Comparison of ENCODE assay signal across 8 mouse cellular contexts in the genomic region with DNA sequence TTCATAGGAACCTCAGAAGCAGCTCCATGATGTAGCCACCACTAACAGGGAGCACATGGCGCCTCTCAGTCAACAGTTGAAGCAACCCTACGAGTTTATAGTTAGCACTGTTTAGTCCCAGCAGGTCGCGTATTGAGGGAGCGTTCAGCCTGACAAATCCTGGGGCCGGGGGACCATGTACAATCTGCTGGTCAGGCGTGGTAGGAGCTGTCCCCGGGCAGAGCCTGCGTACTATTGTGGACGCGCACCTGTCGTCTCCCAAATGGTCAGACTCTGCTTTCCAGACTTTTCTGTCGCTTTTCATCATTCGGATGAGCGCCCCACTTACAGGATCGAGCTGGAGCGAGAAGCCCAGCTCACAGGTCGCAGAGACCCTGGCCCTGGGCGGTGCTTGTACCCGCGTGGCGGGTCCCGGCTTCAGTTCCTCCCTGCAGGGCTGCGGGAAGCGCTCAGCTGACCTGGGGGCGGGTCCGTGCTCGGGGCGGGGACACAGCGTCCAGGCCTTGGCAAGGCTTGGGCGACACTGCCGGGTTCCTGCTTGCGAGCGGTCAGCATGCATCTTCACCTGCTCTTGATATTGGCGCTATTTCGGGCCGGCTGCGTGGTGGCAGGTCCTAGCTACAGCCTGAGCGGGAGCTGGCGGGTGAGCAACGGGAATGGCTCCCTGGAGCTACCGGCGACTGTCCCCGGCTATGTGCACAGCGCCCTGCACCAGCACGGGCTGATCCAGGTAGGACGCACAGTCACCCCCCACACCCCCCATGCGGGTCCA. TPM values are rescaled to one million over a fixed set of nuclear protein-coding genes. Genes with fewer than 3 reads are reported as not detected.
DNase-seq lines count a peak whose midpoint lies in the region; ATAC-seq and TF ChIP-seq lines count a peak whose summit lies in the region.

Manba (plus strand) TSS at position 484 of the 772 bp plus-strand sequence.

- TF ChIP-seq EP300 in stomach, postnatal 0 days (optimal IDR thresholded peaks at IDR 0.05): no peak

- H3K27ac ChIP-seq in heart, embryonic 15.5 days: peak within 1 kb of the TSS; percentile 79
- no peak within 1 kb of the TSS for H3K27ac ChIP-seq in liver, embryonic 16.5 days (ENCODE audit: low read length)
- H3K27ac ChIP-seq in neural tube, embryonic 12.5 days: no peak within 1 kb of the TSS
- peak within 1 kb of the TSS; percentile 41; the same call in 1 of the 2 replicates for H3K27ac ChIP-seq in stomach, postnatal 0 days (replicated peaks)

- no peaks in the 10 kb centered on the region for H3K27me3 ChIP-seq in C2C12 (ENCODE audit: control insufficient read depth, insufficient read depth, insufficient read length)
- no peaks in the 10 kb centered on the region for H3K27me3 ChIP-seq in heart, embryonic 15.5 days
- no peaks in the 10 kb centered on the region for H3K27me3 ChIP-seq in liver, embryonic 16.5 days (ENCODE audit: control insufficient read depth, insufficient read depth, low read depth, low read length)
- H3K27me3 ChIP-seq in neural tube, embryonic 12.5 days (replicated peaks): no peaks in the 10 kb centered on the region; the same call in 1 of the 2 replicates
- no peaks in the 10 kb centered on the region for H3K27me3 ChIP-seq in stomach, postnatal 0 days (ENCODE audit: control insufficient read depth, insufficient read depth, low read length)

- peak within 1 kb of the TSS; percentile 82 for H3ac ChIP-seq in C2C12 (ENCODE audit: control insufficient read depth, insufficient read length, low read depth)

- H3K4me2 ChIP-seq in heart, embryonic 15.5 days: peak within 1 kb of the TSS; percentile 78
- peak within 1 kb of the TSS; percentile 81 for H3K4me2 ChIP-seq in liver, embryonic 16.5 days (ENCODE audit: low read depth, low read length)
- H3K4me2 ChIP-seq in neural tube, embryonic 12.5 days (replicated peaks): peak within 1 kb of the TSS; percentile 94
- H3K4me2 ChIP-seq in stomach, postnatal 0 days (replicated peaks; ENCODE audit: low read depth): peak within 1 kb of the TSS; percentile 98

- H3K9me3 ChIP-seq in heart, embryonic 15.5 days (replicated peaks): no peaks in the 10 kb centered on the region
- no peaks in the 10 kb centered on the region for H3K9me3 ChIP-seq in liver, embryonic 16.5 days (replicated peaks; ENCODE audit: control insufficient read depth, low read length)
- no peaks in the 10 kb centered on the region for H3K9me3 ChIP-seq in neural tube, embryonic 12.5 days
- H3K9me3 ChIP-seq in stomach, postnatal 0 days (ENCODE audit: control insufficient read depth, low read length): no peaks in the 10 kb centered on the region

- no peaks in the 10 kb centered on the region for H3K36me3 ChIP-seq in C2C12 (ENCODE audit: control insufficient read depth, insufficient read depth)
- H3K36me3 ChIP-seq in heart, embryonic 15.5 days: peaks cover under 1% of the 10 kb centered on the region; the same call in 1 of the 2 replicates
- H3K36me3 ChIP-seq in liver, embryonic 16.5 days (ENCODE audit: control insufficient read depth, insufficient read depth): no peaks in the 10 kb centered on the region
- no peaks in the 10 kb centered on the region for H3K36me3 ChIP-seq in neural tube, embryonic 12.5 days
- H3K36me3 ChIP-seq in stomach, postnatal 0 days (ENCODE audit: control insufficient read depth, insufficient read depth, low read length): no peaks in the 10 kb centered on the region

- peak within 1 kb of the TSS; percentile 72 for H3K9ac ChIP-seq in heart, embryonic 15.5 days
- H3K9ac ChIP-seq in liver, embryonic 16.5 days (ENCODE audit: low read depth, low read length): peak within 1 kb of the TSS; percentile 68
- H3K9ac ChIP-seq in neural tube, embryonic 12.5 days: peak within 1 kb of the TSS; percentile 60
- H3K9ac ChIP-seq in stomach, postnatal 0 days (ENCODE audit: low read length): peak within 1 kb of the TSS; percentile 67

- DNase-seq in brain, embryonic 14.5 days (ENCODE audit: low read depth): peak; percentile 77
- DNase-seq in kidney, postnatal 25 days: peak; percentile 89 to 94
- DNase-seq in stomach, postnatal 0 days (ENCODE audit: low spot score): peak; percentile 92

- peak within 1 kb of the TSS; percentile 31 for H3K4me3 ChIP-seq in C2C12 (ENCODE audit: insufficient read depth, poor library complexity, severe bottlenecking)
- peak within 1 kb of the TSS; percentile 71 for H3K4me3 ChIP-seq in heart, embryonic 15.5 days
- H3K4me3 ChIP-seq in liver, embryonic 16.5 days (ENCODE audit: low read depth, low read length): peak within 1 kb of the TSS; percentile 77
- H3K4me3 ChIP-seq in neural tube, embryonic 12.5 days: peak within 1 kb of the TSS; percentile 57
- H3K4me3 ChIP-seq in stomach, postnatal 0 days (ENCODE audit: low read depth, low read length): peak within 1 kb of the TSS; percentile 49

- no peaks in the 10 kb centered on the region for H3K79me2 ChIP-seq in C2C12 (ENCODE audit: control insufficient read depth, insufficient read depth)

- 0 out of 2 replicates have a peak, but pooled peaks cover 8% of the 10 kb centered on the region for H3K4me1 ChIP-seq in heart, embryonic 15.5 days (replicated peaks)
- H3K4me1 ChIP-seq in liver, embryonic 16.5 days (ENCODE audit: control insufficient read depth, low read depth, low read length): peaks cover 5% of the 10 kb centered on the region
- peaks cover 7% of the 10 kb centered on the region for H3K4me1 ChIP-seq in neural tube, embryonic 12.5 days
- H3K4me1 ChIP-seq in stomach, postnatal 0 days (replicated peaks; ENCODE audit: control insufficient read depth, insufficient read depth): no peaks in the 10 kb centered on the region

- no peak for TF ChIP-seq CTCF in C2C12 (IDR thresholded peaks at IDR 0.05; ENCODE audit: control insufficient read depth, insufficient read depth, insufficient read length)
- no peak for TF ChIP-seq CTCF in brain, embryonic 14.5 days (IDR thresholded peaks at IDR 0.05; ENCODE audit: borderline replicate concordance, extremely low read depth, insufficient read depth, insufficient read length)
- TF ChIP-seq CTCF in stomach, postnatal 0 days (IDR thresholded peaks at IDR 0.05; ENCODE audit: low read depth): no peak; the same call in 1 of the 2 replicates

- TF ChIP-seq POLR2A in brain, embryonic 14.5 days (IDR thresholded peaks at IDR 0.05; ENCODE audit: borderline replicate concordance, extremely low read depth, insufficient read depth, insufficient read length, poor library complexity, severe bottlenecking): no peak

- H3K79me3 ChIP-seq in C2C12 (ENCODE audit: low read depth): no peaks in the 10 kb centered on the region

- ATAC-seq in erythroid progenitor cell, adult 5-6 weeks (replicated peaks; ENCODE audit: low FRiP score, poor library complexity, severe bottlenecking): peak; percentile 93
- ATAC-seq in heart, embryonic 15.5 days (replicated peaks; ENCODE audit: insufficient number of reproducible peaks, insufficient read depth, low FRiP score, low read depth): peak; percentile 93
- peak; percentile 89 for ATAC-seq in liver, embryonic 16.5 days (ENCODE audit: low read depth)
- ATAC-seq in neural tube, embryonic 12.5 days (ENCODE audit: low FRiP score, low read depth): peak; percentile 93
- ATAC-seq in stomach, postnatal 0 days (ENCODE audit: low FRiP score, low TSS enrichment): peak; percentile 90

- 1% methylated on average over 48 of the region's 48 CpGs for WGBS in heart, embryonic 15.5 days
- WGBS in liver, embryonic 16.5 days (ENCODE audit: insufficient replicate concordance): 2% methylated on average over 48 of the region's 48 CpGs
- 2% methylated on average over 48 of the region's 48 CpGs for WGBS in neural tube, embryonic 12.5 days
- WGBS in stomach, postnatal 0 days: 2% methylated on average over 48 of the region's 48 CpGs

TF ChIP-seq in C2C12, 6 proteins besides CTCF, POLR2A, EP300 and RAD21:
- no peak for TF ChIP-seq USF1 (IDR thresholded peaks at IDR 0.05; ENCODE audit: low read depth)
- peak; percentile 14 for TF ChIP-seq MYOD1 (IDR thresholded peaks at IDR 0.05; ENCODE audit: control insufficient read depth, insufficient read length, low read depth)
- TF ChIP-seq MAX (IDR thresholded peaks at IDR 0.05): no peak

RNA-seq across cellular contexts. Expression of gene Manba, which starts in this region (rescaled TPM):
- polyA plus RNA-seq in C2C12 (2012; fragmentation: generic; extraction: Trizol): 2.9 TPM
- polyA plus RNA-seq in brain, embryonic 14.5 days (2012; rRNA removed): 2.0 and 3.1 TPM in 2 replicates
- total RNA-seq in erythroid progenitor cell, adult 5-6 weeks (2015; ENCODE audit: low replicate concordance): 16.2 and 17.6 TPM in 2 replicates
- total RNA-seq in erythroid progenitor cell, adult 5-6 weeks (2017; ENCODE audit: low replicate concordance): 1.4 and 7.1 TPM in 2 replicates
- polyA plus RNA-seq in heart, embryonic 15.5 days (2015; fragmentation: Nextera tagmentation; extraction: Ambion mirVana): 33.3 and 35.2 TPM in 2 replicates
- 6.6 and 7.2 TPM in 2 replicates for polyA plus RNA-seq in liver, embryonic 16.5 days (2015; fragmentation: Nextera tagmentation; extraction: Ambion mirVana)
- 4.0 and 5.1 TPM in 2 replicates for polyA plus RNA-seq in neural tube, embryonic 12.5 days (2016; fragmentation: Nextera tagmentation; extraction: Ambion mirVana)
- polyA plus RNA-seq in stomach, postnatal 0 days (2015; fragmentation: Nextera tagmentation; extraction: Ambion mirVana): 11.8 and 12.8 TPM in 2 replicates

Comparison
In these comparisons a context has a peak if more than half of its experiments do, and no peak if none do; other contexts are left out.
1. H3K27ac ChIP-seq: peak in heart, embryonic 15.5 days (single experiment) and stomach, postnatal 0 days (single experiment); none in liver, embryonic 16.5 days (single experiment) and neural tube, embryonic 12.5 days (single experiment).
2. Peak in every context shown above with its lines, with median percentiles within 50 percentile points of each other: H3K4me3 ChIP-seq, DNase-seq, ATAC-seq, H3K4me2 ChIP-seq and H3K9ac ChIP-seq.